Mouse (Mus musculus) right cerebral cortex, postnatal 10 days (tissue): Measurements from ENCODE around the gene Tnnt3.
A peak's percentile ranks its signal among the peaks of the same experiment; 100 is the strongest.

Source experiments
- DNase-seq, 2 experiments: peaks; one replicate each; pipeline ENCODE4 v3.0.0; 2021; ENCODE audit warnings: low spot score in 2 of 2

Gene Tnnt3

DNA sequence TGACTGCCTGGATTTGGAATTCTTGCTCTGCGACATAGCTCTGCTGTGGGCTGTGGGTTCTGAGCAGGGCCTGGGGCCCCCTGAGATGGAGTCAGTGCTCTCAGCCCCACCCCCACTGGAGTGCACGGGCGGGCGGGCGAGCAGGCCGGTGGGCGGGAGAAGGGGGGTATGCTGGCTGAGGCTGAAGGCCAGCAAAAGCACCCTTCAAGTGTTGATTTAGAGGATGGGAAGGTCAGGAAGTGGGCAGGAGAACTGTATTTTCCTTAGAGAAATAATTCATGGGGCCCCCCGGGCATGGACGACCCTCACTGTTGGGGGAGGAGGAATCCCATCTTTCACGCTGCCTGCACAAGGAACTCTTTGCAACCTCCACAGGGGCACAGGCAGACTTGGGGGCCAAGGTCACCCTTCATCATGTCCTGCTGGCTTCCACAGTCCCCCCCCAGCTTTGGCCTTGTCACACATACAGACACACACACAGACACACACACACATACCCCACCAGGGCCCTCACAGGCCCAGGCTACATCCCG, 44.2 kb downstream of the Tnnt3 start:
- no peak for DNase-seq

DNA sequence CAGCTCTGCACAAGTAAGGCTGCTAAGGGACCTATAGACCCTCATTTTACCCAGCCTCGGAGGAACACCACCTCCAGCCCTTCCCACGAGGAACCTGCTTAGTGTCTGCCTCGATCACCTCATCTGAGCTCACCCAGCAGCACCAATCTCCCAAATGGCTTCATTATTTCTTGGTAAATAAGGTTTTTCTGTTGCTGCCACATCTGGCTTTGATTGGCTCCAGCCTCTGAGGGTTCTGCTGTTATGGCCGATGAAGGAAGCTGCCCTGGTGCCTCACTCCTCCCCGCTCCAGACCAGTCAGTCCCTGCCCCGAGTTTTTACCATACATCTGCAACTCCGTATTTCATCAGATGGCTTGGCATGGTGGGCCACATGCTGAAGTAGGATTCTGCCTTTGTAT, 47.3 kb downstream of the Tnnt3 start:
- no peak for DNase-seq

- DNase-seq: no peak
These were observed 49.2 kb downstream of the Tnnt3 start for GRCm38 (mm10) chr7:142547874-142548273.

DNA sequence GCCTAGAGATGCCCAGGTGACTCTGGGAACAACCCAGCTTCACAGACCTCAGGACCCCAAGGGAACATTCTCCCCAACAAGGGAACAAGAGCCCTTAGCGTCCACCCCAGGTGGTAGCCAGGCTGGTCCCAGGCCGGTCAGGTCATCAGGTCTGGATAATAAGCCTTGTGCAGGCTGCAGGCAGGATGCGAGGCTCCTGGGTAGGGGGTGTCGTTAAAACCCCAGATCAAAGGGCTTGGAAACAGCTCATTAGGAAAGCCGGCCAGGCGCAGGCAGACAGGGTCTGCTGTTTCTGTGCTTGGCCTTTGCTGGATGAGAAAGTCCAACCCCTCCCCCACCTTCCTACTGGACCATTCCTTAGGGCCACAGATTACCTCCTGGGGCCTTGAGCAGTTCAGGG, 50.1 kb downstream of the Tnnt3 start:
- no peak for DNase-seq

DNA sequence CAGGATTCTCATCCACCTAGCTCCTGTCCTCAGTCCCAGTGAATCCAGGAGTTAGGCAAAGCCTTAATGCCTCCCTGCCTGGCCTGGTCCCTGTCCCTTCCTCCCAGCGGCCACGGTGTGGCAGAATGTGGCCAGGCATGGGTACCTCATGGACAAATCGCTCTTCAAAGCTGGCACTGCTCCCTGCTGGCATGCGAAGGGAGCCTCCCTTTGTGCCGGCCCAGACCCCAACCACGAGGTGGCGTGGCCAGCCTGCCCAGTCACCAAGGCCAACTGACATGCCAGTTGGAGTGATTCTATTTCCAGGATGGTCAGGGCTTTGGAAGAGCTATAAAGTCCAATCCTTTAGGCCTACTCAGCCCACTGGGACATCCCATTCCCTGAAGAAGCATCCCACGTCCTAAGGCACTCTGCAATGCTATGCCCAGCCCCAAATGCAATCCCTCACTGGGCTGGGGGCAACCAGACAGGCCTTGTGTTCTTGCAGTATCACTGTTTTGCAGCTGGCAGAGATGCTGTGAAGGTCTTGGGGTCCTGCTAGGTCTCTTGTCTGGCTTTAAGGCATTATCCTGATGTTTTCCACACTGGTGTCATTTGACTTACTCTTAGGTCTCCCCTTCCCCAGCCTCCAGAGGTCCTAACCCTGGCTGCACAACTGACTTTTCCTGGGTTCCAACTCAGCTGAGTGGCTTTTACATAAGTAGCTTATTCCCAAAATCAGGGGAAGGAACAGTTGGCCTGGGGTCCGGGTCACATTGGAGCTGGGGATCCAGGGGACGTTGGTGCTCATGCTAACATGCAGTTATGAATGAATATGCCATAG, 51.5 kb downstream of the Tnnt3 start:
- DNase-seq: peak in 1 of 2 experiments; percentile 51

- DNase-seq: no peak
These were observed 52.3 kb downstream of the Tnnt3 start for GRCm38 (mm10) chr7:142550935-142551373.

DNA sequence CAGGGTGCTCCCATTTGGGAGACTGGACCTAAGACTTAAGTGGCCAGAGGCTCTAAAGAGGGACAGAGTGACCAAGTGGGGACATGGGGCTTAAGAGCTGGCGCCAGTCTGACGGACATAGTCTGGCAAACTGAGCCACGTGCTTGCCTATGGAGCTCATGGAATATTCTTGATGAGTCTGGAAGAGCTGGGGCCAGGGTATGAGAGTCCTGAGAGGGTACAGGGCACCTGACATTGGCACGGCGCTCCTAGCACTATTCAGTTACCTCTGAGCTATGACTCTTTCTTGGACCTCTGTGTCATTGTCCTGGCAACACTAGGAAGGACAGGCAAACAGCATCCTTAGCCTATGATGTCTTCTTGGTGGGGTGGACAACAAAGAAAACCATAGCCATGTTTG, 53.1 kb downstream of the Tnnt3 start:
- no peak for DNase-seq

DNA sequence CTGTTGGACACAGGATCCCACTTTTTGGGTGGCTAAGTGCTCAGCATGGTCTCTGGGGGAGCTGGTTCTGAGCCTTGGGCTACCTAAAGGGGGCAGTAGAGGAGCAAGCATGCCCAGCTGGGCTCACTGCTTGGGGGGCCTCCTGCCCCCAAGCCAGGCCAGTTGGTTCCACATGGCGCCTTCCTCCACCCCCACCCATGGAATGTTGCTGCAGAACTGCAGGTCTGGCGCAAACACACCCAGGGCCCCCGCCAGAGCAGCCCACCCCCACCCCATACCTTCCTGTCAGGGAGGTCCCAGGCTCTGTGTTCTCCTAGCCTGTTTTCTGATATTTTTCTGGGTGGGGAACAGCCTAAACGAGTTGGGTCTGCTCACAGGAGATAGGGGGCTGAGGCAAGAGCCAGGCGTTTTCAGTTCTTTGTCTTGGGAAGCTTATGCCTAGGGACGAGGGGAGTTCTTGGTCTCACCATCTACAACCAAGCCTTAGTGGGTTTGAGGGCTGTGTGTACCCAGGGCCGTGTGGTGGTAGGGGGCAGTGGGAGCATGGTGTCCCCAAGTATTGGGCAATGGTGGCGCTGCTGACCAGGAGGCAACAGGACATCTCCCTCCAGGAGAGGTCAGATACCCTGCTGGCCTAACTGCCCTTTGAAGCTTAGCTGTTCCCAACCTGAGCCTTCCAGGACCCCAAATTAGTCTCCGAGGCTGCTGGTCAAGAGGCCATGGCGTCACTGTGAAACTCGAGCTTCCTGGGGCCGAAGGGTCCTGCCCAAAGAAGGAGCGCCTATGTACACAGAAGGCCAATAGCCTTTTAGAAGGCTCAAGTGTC, 54.2 kb downstream of the Tnnt3 start:
- DNase-seq: no peak

DNA sequence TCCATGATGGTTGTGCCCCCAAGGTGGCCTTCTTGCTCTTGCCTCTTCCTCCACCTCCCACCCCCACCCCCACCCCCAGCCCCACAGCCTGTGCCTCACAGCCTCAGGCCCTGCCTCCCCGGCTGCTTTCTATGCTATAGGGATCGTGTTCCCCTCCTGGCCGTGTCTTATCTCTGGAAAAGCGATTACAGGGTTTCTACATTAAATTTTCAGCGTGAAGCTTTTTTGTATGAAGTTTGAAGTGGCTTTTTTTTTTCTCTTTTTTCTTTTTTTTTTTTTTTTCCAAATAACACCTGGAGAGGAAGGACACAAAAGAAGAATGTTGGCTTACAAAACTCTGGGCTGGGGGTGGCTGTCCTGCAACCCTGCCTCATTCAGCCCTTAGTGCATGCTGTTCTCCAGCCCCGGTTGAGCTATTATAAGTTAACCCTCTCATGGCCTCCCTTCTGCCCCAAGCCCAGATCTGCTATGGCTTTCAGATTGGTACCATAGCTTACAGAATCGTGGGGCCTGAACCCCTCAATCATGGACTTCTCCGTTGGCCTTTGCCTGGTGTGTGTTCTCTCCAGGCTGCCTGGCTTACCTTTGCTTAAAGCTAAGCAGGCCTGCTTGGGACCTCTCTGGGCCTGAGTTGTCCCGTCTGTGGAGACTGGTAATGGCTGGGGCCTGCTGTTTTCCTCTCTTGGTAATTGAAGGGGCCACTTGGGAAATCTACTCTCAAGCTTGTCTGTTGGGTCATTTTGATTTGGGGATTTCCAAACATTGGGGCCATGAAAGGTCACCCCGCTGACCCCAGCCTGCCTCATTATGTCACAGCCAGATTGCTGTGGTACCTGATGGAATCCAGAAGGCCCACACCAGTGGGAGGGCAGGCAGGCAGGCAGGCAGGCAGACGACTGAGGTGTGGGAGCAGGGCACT, 55.0 kb downstream of the Tnnt3 start:
- DNase-seq: no peak

DNA sequence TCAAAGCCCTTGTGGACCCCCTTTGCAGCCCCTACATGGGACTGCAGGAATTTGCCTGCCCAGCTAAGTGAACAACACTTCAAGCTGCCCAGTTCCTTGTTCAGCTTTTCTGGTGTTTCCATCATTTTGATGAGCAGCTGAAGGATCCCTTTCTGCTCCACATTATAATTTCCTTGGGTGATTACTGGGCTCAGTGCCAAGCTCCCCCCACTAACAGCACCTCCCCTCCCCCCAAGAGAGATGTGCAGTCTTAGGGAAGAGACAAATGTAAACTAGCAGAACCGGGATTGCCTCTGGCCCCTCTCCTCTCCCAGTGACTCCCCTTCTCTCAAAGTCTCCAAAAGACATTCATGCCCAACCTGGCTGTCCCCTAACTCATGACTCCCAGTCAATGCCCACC, 56.0 kb downstream of the Tnnt3 start:
- no peak for DNase-seq

DNA sequence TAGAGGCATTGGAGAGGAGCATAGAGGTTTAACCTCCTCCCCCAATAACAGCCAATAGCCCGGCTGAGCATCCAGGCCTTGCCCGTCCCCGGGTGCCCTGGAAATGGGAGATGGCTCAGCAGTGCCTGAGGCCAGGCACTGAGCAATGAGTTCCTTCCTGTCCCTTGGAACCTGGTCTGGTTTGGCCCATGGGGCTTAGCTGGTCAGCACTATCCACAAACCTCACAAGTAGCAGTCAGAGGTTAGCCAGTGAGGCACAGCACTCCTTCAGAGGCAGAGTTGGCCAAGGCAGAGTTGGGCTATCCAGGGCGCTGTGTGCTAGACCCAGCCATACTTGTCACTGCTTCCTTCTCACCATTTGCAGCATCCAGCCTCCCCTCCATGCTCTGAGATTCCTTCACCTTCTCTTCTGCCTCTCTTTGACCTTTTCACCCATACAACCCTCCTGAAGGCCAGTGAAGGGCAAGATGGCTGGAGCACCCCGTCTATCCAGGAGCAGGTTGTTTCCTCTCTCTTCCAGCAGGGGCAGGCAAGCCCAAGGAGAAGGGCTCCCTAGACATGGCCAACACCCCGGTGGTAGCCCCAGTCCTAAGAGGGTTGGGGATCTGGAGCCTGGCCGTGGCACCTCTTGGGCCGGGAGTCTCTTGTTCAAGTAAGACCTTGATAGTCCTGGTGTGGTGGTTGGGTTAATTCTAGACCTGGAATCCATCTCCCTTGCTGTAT, 56.9 kb downstream of the Tnnt3 start:
- DNase-seq: no peak

- DNase-seq: no peak
These were observed 57.4 kb downstream of the Tnnt3 start for GRCm38 (mm10) chr7:142556089-142556476.

- no peak for DNase-seq
These were observed 59.1 kb downstream of the Tnnt3 start for GRCm38 (mm10) chr7:142557696-142558095.

- DNase-seq: no peak
These were observed 60.0 kb downstream of the Tnnt3 start for GRCm38 (mm10) chr7:142558511-142559146.

DNA sequence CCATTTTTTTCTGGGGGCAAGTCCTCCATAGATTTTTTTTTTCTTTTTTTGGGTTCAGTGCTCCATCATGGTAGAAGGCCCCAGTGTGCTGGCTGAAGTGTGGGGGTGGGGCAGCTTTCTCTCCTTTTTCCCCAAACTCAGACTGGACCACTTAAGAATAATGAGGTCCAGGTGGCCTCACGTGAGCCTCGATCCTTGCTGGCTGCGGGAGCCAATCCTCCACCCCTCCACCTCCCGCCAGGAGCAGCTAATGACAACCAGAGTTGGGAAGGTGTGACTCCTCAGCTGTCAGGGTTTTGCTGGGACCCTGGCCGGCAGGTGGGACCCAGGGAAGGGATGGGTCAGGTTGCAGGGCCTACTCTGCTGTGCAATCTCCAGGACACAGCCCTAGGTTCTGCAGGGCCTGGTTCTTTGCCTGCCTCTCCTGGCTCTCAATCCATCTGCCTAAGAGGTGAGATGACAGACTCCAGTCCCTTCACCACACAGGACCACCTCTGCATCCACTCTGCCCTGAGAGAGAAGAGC, 61.1 kb downstream of the Tnnt3 start:
- DNase-seq: no peak

DNA sequence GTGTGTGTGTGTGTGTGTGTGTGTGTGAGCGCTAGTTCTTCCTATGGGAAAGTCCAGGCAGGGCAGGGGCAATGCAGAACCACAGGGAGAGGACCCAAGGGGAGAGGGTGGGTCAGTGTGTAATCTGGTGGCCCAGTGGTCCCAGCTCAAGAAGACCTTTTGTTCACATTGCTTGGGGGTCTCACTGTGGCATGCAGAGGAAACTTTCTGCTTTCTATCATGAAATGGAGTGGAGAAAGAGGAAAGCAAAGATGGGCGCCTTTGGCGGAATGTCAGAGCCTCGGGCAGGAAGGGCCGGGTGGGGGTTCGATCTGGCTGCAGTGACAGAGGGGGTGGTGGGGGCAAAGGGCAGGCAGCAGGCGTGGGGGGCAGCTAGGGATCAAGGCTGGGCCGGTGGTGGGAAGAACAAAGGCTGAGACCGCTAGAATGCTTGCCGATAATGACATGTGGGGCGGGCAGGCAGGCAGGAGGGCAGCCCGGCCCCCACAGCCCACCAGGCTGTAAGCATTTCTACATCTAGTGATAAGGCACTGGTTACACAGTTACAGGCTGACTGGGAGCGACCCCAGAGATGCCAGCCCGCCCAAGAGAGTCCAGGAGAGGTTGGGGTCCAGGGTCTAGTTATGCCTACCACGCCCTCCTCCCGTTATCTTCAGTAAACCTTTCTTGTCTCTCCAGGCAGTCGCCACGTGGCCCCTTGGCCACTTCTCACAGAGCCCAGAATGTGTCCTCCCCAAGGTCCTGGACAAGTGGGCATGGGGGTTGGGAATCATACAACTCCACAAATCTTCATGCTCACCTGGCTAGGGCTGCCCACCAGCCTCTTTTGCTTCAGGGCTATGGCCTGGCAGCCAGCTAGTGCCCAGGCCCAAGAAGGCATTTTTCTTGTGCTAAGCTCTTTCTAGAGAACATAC, 62.6 kb downstream of the Tnnt3 start:
- DNase-seq: no peak

- no peak for DNase-seq
These were observed 63.3 kb downstream of the Tnnt3 start for GRCm38 (mm10) chr7:142561856-142562404.

GRCm38 (mm10) chr7:142563168-142563567, 64.5 kb downstream of the Tnnt3 start:
- DNase-seq: no peak
